Mouse (Mus musculus): ENCODE measurements around the gene Nfatc2. TPM values are rescaled to one million over a fixed set of nuclear protein-coding genes. Genes with fewer than 3 reads are reported as not detected.

The Nfatc2 gene
- polyA plus RNA-seq, 1 experiment: 2.4 TPM

- DNase-seq (ENCODE audit: low spot score): no peak
Measured at GRCm38 (mm10) chr2:168532061-168532833, 69.2 kb downstream of the Nfatc2 start.

GRCm38 (mm10) chr2:168528551-168528950 lies 72.9 kb downstream of the Nfatc2 start:
- DNase-seq (ENCODE audit: low spot score): no peak

- no peak for DNase-seq (ENCODE audit: low spot score)
Measured at GRCm38 (mm10) chr2:168527430-168527792, 74.0 kb downstream of the Nfatc2 start.

- DNase-seq (ENCODE audit: low spot score): no peak
Measured at GRCm38 (mm10) chr2:168526547-168527429, 74.7 kb downstream of the Nfatc2 start.

GRCm38 (mm10) chr2:168525391-168526154 lies 75.9 kb downstream of the Nfatc2 start:
- DNase-seq (ENCODE audit: low spot score): no peak

- DNase-seq (ENCODE audit: low spot score): peak; percentile 81
Measured at GRCm38 (mm10) chr2:168524905-168525381, 76.5 kb downstream of the Nfatc2 start.

GRCm38 (mm10) chr2:168522247-168522646 lies 79.2 kb downstream of the Nfatc2 start:
- DNase-seq (ENCODE audit: low spot score): no peak

- no peak for DNase-seq (ENCODE audit: low spot score)
Measured at GRCm38 (mm10) chr2:168520771-168521170, 80.7 kb downstream of the Nfatc2 start.

GRCm38 (mm10) chr2:168519589-168519988 lies 81.9 kb downstream of the Nfatc2 start:
- no peak for DNase-seq (ENCODE audit: low spot score)

GRCm38 (mm10) chr2:168518256-168518659 lies 83.2 kb downstream of the Nfatc2 start:
- no peak for DNase-seq (ENCODE audit: low spot score)

GRCm38 (mm10) chr2:168517774-168518173 lies 83.7 kb downstream of the Nfatc2 start:
- no peak for DNase-seq (ENCODE audit: low spot score)

- no peak for DNase-seq (ENCODE audit: low spot score)
Measured at GRCm38 (mm10) chr2:168516717-168517116, 84.7 kb downstream of the Nfatc2 start.

- no peak for DNase-seq (ENCODE audit: low spot score)
Measured at GRCm38 (mm10) chr2:168515466-168515865, 86.0 kb downstream of the Nfatc2 start.

GRCm38 (mm10) chr2:168514131-168514530 lies 87.3 kb downstream of the Nfatc2 start:
- DNase-seq (ENCODE audit: low spot score): no peak

GRCm38 (mm10) chr2:168511529-168511928 lies 89.9 kb downstream of the Nfatc2 start:
- no peak for DNase-seq (ENCODE audit: low spot score)

- DNase-seq (ENCODE audit: low spot score): no peak
Measured at GRCm38 (mm10) chr2:168508469-168509198, 92.8 kb downstream of the Nfatc2 start.

- no peak for DNase-seq (ENCODE audit: low spot score)
Measured at GRCm38 (mm10) chr2:168504431-168505182, 96.8 kb downstream of the Nfatc2 start.

- DNase-seq (ENCODE audit: low spot score): no peak
Measured at GRCm38 (mm10) chr2:168503735-168504134, 97.7 kb downstream of the Nfatc2 start.

GRCm38 (mm10) chr2:168500750-168501149 lies 100.7 kb downstream of the Nfatc2 start:
- DNase-seq (ENCODE audit: low spot score): no peak

GRCm38 (mm10) chr2:168500244-168500643 lies 101.2 kb downstream of the Nfatc2 start:
- DNase-seq (ENCODE audit: low spot score): no peak

All from urinary bladder, adult 2 months (tissue).